Mouse (Mus musculus): Measurements from ENCODE around the gene Optn. TPM values are rescaled to one million over a fixed set of nuclear protein-coding genes. Genes with fewer than 3 reads are reported as not detected.
"Not testable (repeated sequence)": the region's sequence is repeated elsewhere in the genome, so short reads cannot be mapped to it uniquely, and the experiment has no call there.

Optn gene
- total RNA-seq (2021) = 10 to 100 TPM; 66.8 to 73.0 TPM
- long read RNA-seq, experiment 1, transcript Optn-202 (14 exons, 2,614 nt) = major isoform, 26 of 83 reads
- long read RNA-seq, experiment 1, transcript Optn-201 (15 exons, 2,411 nt) = minor isoform, 5 of 83 reads
- long read RNA-seq, experiment 1, partial matches to known transcripts = 9 of 83 reads
- long read RNA-seq, experiment 1, other reads (novel, unspliced or antisense) = 43 of 83 reads
- long read RNA-seq, experiment 2, transcript Optn-202 (14 exons, 2,614 nt) = major isoform, 39 of 103 reads
- long read RNA-seq, experiment 2, transcript Optn-201 (15 exons, 2,411 nt) = minor isoform, 5 of 103 reads
- long read RNA-seq, experiment 2, partial matches to known transcripts = 13 of 103 reads
- long read RNA-seq, experiment 2, other reads (novel, unspliced or antisense) = 45 of 103 reads

DNA sequence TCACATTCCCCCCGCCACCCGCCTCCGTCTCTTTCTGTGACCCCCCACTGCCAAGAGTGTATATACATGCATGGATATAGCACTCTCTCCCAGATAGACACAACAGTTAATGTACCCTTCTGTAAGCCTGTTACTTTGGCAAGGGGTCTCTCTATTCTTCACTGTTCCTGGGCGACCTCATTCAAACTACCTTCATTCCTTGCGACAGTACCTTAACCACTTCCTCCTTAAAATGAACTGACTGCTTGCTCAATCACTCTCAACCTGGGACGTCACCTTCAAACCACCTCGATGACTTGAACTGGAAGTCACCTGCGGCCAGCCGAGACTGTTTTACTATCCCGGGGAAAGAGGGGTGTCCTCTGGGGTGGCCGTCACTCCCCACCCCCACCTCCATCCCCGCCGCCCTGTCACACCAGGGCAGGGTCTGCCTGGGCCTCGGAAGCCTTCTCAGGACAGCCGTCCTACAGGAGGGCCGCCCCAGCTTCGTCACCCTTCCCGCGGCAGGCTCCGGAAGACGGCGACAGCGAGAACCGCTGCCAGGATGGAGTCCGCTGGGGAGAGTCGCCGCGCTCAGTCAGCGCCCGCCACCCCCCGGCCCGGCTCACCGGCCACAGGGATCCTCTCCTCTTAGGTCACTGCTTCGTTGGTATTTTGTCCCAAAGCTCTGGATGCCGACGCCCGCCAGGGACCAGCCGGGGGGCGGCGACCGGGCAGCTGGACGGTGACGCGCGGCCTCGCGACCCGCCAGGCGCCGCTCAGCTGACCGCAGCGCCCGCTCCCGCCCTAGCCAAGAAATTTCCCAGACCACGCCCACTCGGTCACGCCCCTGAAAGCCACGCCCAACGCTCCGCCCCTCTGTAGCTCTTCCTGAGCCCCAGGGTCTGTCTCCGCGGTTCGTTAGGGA is at the start of gene Optn:
Gene Optn, minus strand, starts transcription at position 753 of the 907 bp plus-strand sequence.
- intact Hi-C loops (cut with DNase I) = no loop called here
- peak; percentile 83 to 87 for DNase-seq

DNA sequence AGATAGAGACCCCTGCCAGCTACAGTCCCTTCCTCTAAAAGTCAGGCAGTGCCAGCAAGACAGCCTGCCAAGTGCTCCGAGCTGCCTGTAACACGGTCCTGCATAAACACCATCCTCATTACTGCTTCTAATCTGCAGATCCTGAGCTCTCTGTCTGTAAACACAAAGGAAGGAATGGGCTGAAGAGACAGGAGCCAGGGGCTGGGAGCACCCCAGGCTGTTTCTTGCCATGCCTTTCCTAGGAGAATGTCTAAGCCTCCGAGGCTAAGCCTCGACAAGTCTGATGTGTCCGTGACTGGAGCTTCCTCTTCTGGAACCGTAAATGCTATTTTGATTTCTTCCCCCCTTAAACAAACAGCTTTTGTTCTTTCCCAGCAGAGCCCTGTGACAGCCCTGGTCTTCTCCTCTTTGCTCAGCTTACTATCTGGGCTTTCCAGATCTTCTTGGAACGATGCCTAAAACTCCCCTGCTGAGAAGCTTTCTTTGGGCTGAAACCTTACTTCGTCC is 49.0 kb upstream of the Optn start:
- DNase-seq = no peak
- intact Hi-C loops (cut with DNase I) = no loop called here

DNA sequence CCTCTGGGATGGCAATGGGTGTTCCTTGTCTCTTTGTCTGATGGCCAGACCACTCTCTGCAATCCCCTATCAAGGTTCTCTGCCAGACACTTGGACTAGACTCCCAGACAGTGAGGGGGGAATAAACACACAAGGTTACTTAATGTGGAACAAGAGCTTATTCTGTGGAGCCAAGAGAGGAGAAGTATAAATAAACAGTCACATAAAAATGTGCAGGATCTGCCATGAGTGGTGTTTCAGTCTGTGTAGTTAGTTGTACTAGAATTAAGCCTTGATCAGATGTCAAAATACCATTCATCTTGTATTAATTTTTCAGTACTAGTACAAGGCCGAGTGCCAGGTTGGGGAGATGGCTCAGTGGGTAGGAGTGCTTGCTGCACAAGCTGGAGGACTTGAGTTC is 39.0 kb upstream of the Optn start:
- intact Hi-C loops (cut with DNase I) = no loop called here

DNA sequence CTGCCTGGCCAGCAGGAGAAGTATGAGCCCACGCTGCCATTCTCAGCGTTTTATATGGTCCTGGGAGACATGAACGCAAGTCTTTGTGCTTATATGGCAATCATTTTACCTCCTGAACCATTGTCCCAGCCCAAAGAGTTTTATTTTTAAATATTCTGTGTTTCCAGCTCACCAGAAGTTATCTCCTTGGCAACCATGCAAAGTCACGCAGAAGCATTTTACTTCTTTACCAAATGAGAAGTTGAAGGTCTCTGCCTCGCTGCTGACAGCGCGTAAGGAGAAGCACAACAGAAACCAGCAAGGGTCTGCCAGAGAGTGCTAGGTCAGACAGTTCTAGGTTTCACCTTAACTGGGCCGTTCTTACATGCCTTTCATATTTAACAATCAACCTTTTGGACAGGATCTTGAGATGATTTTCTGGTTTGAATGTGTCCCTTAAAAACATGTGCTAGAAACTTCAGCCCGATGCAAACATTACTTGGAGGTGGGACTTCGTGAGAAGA is 37.9 kb upstream of the Optn start:
- DNase-seq = no peak

More for the DNA sequence above, 39.0 kb upstream of the Optn start:
- no peak for DNase-seq

DNA sequence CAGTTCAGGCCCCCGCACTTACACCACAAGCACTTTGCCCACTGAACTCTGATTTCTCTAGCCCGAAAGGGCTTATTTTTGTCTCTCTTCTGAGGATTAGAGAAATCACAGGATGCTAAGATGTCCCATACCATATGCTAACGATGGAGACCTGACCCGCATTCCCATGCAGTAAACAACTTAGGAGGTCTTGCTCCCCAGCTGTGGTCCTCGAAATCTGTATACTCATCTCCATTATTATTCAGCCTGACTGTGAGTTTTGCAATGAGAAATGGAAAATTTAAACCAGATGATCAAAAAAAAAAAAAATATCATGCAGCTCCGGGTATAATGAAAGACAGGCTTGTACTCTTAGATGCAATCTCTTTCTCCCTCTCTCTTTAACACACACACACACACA is 35.3 kb upstream of the Optn start:
- intact Hi-C loops (cut with DNase I) = loop anchor here (10.0 kb wide), 1 partner anchor 666 kb away; no protein-coding TSS in a partner anchor

More for the DNA sequence above, 37.9 kb upstream of the Optn start:
- intact Hi-C loops (cut with DNase I) = no loop called here

GRCm38 (mm10) chr2:5097786-5098445 is 34.1 kb upstream of the Optn start:
- DNase-seq = no peak
- intact Hi-C loops (cut with DNase I) = loop anchor here (10.0 kb wide), 1 partner anchor 667 kb away; no protein-coding TSS in a partner anchor

More for the DNA sequence above, 35.3 kb upstream of the Optn start:
- no peak for DNase-seq

- intact Hi-C loops (cut with DNase I) = loop anchor here (10.0 kb wide), 1 partner anchor 669 kb away; no protein-coding TSS in a partner anchor
- DNase-seq = no peak
These were observed 31.5 kb upstream of the Optn start for GRCm38 (mm10) chr2:5095316-5095715.

DNA sequence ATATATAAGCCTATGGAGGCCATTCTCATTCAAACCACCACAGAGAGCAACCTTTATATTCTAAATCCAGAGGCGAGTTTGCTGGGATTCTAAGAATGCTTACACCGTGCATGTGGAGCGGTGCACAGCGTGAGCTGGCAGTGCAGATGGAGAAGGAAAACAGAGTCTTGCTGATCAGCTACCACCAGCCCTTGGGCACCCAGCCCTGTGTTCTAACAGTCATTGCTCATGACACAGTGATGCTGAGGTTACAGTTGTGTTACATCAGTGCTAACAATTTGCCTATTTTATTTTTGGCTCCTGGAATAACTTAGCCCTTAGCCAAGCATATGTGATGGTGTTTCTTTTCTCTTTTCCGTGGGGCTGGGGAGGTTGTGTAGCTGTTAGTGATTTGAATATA is 31.0 kb upstream of the Optn start:
- DNase-seq = no peak
- intact Hi-C loops (cut with DNase I) = loop anchor here (10.0 kb wide), 1 partner anchor 670 kb away; no protein-coding TSS in a partner anchor

DNA sequence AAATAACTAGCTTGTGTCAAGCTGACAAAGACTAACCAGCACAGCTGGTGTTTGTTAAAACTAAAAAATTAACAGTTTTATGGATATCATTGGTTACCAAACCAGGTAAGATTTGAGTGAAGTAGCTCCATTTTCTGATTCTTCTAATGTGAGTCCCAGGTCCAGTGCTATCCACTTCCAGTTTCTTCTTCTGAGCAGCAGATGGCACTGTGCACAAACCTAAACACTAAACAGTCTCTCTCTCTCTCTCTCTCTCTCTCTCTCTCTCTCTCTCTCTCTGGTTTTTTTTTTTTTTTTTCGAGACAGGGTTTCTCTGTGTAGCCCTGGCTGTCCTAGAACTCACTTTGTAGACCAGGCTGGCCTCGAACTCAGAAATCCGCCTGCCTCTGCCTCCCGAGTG is 26.5 kb upstream of the Optn start:
- intact Hi-C loops (cut with DNase I) = loop anchor here (10.0 kb wide), 1 partner anchor 674 kb away; no protein-coding TSS in a partner anchor
- not testable (repeated sequence) for DNase-seq

- DNase-seq = no peak
- intact Hi-C loops (cut with DNase I) = no loop called here
These were observed 23.8 kb upstream of the Optn start for GRCm38 (mm10) chr2:5087667-5088066.

- no peak for DNase-seq
- intact Hi-C loops (cut with DNase I) = loop anchor here (5.0 kb wide), 1 partner anchor 319 kb away; no protein-coding TSS in a partner anchor
These were observed 19.9 kb upstream of the Optn start for GRCm38 (mm10) chr2:5083739-5084138.

DNA sequence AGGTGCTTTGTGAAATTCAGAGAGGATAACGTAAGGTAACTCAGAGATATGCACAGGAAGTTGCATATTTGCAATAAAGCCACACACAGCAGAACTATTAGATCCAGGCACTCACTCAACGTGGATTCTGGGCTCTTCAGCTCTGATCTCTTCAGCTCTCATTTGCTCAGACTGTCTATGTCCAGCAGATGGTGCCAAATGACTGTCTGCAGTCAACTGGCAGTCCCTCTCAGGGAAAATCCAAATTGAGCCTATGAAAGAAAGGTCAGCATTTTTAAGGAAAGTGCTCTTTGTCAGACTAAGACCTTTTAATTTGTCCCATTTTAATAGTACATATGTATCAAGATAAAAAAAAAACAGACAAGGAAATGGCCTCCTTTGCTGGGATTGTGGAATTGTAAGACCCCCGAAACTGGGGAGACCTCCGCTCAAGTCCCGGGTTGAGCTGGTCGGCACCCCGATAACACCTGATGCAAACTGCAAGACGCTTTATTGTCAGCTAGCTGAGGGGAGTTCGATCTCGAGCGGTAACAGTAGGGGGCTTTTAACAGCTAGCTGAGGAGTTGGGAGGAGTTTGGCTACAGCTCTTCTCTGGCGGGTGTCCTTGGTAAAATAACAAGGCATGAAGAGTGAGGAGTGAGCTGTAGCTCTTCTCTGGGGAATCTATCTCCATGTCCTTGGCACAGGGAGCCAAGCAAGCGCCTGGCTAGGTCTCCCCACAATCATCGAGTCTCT is 16.4 kb upstream of the Optn start:
- intact Hi-C loops (cut with DNase I) = loop anchor here (5.0 kb wide), 1 partner anchor 322 kb away; no protein-coding TSS in a partner anchor

DNA sequence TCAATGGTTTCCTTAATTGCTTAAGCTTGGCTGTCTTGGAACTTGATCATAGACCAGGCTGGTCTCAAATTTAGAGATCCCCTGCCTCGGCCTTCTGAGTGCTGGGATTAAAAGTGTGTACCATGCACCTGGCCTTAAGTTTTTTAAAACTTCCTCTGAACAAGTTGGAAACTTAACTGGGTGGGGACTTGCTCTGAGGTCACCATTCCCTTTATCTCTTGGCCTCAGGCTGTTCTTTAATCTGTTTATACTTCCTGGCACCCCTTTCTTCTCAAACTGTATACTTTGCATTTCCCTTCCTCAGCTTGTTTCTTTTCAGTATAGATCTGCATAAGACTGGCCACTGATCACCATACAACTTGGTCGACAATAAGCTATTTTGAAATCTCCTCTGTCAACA is 14.1 kb upstream of the Optn start:
- no peak for DNase-seq
- intact Hi-C loops (cut with DNase I) = no loop called here

More for the DNA sequence above, 16.4 kb upstream of the Optn start:
- DNase-seq = no peak

DNA sequence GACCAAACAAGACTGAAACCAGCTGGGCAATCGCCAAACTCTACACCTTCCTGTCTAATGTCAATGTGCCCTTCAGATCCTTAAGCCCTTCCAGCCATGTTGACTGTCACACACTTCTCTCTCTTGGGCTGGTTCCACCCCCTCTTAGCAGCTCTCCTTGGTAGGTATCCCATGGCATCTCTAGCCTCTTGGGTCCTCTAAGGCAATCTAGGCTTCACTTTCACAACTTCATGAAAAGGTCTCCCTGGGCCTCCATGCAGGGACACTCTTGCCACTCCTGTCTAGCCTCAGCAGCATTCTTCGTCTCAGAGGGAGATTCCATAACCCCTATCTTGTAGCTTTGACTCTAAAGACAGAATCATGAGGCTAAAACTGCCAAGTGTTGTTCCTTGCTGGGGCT is 13.6 kb upstream of the Optn start:
- intact Hi-C loops (cut with DNase I) = no loop called here
- DNase-seq = no peak

- DNase-seq = no peak
- intact Hi-C loops (cut with DNase I) = no loop called here
These were observed 12.0 kb upstream of the Optn start for GRCm38 (mm10) chr2:5075856-5076255.

- intact Hi-C loops (cut with DNase I) = no loop called here
- DNase-seq = no peak
These were observed 11.6 kb upstream of the Optn start for GRCm38 (mm10) chr2:5075432-5075831.

DNA sequence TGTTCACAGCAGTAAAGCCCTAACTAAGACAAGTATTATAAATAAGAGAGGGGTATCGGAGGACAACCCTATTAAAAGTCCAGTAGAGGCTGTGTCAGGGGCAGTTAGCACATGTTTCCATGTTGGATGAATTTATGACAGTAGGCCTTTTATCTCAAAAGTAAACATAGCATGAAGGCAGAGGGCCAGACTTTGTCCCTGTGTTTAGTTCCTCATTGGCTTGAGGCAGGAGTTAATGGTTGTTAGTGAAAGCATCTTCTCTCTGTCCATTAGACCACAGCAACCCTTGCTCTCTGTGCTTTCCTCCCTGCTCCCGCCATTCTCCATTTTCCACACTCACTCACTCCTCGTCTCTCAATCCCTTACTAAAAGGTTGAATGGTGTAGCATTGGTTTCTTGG is 9.9 kb upstream of the Optn start:
- no peak for DNase-seq
- intact Hi-C loops (cut with DNase I) = no loop called here

DNA sequence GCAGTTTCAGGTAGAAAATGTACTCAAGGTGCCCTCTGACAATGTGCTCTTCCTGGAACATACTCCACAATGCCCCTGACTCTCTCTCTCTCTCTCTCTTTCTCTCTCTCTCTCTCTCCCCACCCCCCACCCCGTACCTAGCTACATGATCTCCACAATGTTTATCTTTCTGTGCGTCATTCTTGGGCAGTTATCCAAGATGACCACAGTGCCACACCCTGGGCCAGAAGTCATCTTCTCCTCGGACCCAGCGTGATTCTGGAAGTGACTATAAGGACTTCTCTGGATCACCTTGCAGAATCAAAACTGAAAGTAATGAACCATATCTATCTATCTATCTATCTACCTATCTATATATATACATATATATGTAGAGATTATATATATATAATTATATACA is 4.1 kb upstream of the Optn start:
- DNase-seq = no peak
- intact Hi-C loops (cut with DNase I) = no loop called here

- intact Hi-C loops (cut with DNase I); DNase-seq: not testable (repeated sequence)
These were observed 3.4 kb upstream of the Optn start for GRCm38 (mm10) chr2:5067254-5067653.

Measured in gastrocnemius, postnatal 36 days (tissue).